Mouse (Mus musculus) spleen, embryonic (tissue): ENCODE results near the gene Dmbx1.

Experiments
- CTCF ChIA-PET: fragments of 350-600 bp; sonication (Branson Sonifier 250); formaldehyde crosslinking; loops from one replicate; lab custom pipeline; 2022; lab: Charles Lee

The Dmbx1 gene

GRCm38 (mm10) chr4:115941242-115941820 is 1.6 kb upstream of the Dmbx1 start:
- CTCF ChIA-PET: no interaction called here

- CTCF ChIA-PET: no interaction called here
Observed at GRCm38 (mm10) chr4:115940681-115941080, 955 bp upstream of the Dmbx1 start.

- CTCF ChIA-PET: no interaction called here
Observed at GRCm38 (mm10) chr4:115938276-115939160, 1.2 kb downstream of the Dmbx1 start.

GRCm38 (mm10) chr4:115937061-115937976 is 2.4 kb downstream of the Dmbx1 start:
- CTCF ChIA-PET: no interaction called here

GRCm38 (mm10) chr4:115936646-115937045 is 3.1 kb downstream of the Dmbx1 start:
- CTCF ChIA-PET: no interaction called here

- CTCF ChIA-PET: no interaction called here
Observed at GRCm38 (mm10) chr4:115935835-115936581, 3.7 kb downstream of the Dmbx1 start.

GRCm38 (mm10) chr4:115931556-115932088 is 8.1 kb downstream of the Dmbx1 start:
- CTCF ChIA-PET: no interaction called here

- CTCF ChIA-PET: no interaction called here
Observed at GRCm38 (mm10) chr4:115927637-115928036, 12.1 kb downstream of the Dmbx1 start.

- CTCF ChIA-PET: no interaction called here
Observed at GRCm38 (mm10) chr4:115923262-115923880, 16.4 kb downstream of the Dmbx1 start.

GRCm38 (mm10) chr4:115922688-115923087 is 17.0 kb downstream of the Dmbx1 start:
- CTCF ChIA-PET: no interaction called here

- CTCF ChIA-PET: no interaction called here
Observed at GRCm38 (mm10) chr4:115919911-115920310, 19.8 kb downstream of the Dmbx1 start.

GRCm38 (mm10) chr4:115911586-115911985 is 28.1 kb downstream of the Dmbx1 start:
- CTCF ChIA-PET: no interaction called here

- CTCF ChIA-PET: no interaction called here
Observed at GRCm38 (mm10) chr4:115908641-115909040, 31.1 kb downstream of the Dmbx1 start.

GRCm38 (mm10) chr4:115907994-115908393 is 31.7 kb downstream of the Dmbx1 start:
- CTCF ChIA-PET: no interaction called here

GRCm38 (mm10) chr4:115906791-115907190 is 32.9 kb downstream of the Dmbx1 start:
- CTCF ChIA-PET: no interaction called here

- CTCF ChIA-PET: no interaction called here
Observed at GRCm38 (mm10) chr4:115905701-115906100, 34.0 kb downstream of the Dmbx1 start.

- CTCF ChIA-PET: no interaction called here
Observed at GRCm38 (mm10) chr4:115904375-115904774, 35.4 kb downstream of the Dmbx1 start.

- CTCF ChIA-PET: interaction anchor here (1.0 kb wide), 1 partner anchor 11 kb away, joined by 3 read pairs; no protein-coding TSS in a partner anchor
Observed at GRCm38 (mm10) chr4:115902816-115903215, 36.9 kb downstream of the Dmbx1 start.

- CTCF ChIA-PET: no interaction called here
Observed at GRCm38 (mm10) chr4:115897901-115898631, 41.7 kb downstream of the Dmbx1 start.

GRCm38 (mm10) chr4:115894281-115894680 is 45.4 kb downstream of the Dmbx1 start:
- CTCF ChIA-PET: no interaction called here
